Mouse (Mus musculus) cerebellum, adult 9-11 months (tissue): Measurements from ENCODE around the gene Mboat1.
A peak's percentile ranks its signal among the peaks of the same experiment; 100 is the strongest.

Experiments used
- DNase-seq: peaks from one replicate; pipeline ENCODE4 v3.0.0; 2022

Mboat1 gene

DNA sequence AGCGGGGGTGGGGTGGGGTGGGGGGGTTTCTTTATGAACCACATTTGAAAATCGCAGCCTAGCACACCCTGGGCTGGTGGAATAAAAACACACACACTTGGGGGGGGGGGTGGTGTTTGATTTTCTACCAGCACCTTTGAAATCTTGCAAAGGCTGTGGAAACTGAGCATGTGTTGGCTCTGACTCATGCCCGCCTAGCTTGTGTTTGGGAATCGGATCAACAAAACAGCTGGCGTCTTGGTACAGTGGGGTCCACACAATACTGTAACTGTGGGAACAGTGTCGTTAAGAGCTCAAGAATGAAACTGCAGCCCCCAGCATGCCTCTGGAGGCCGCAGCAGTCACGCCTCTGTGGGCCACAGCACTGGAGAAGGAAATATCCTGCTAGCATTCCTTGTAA, 50.2 kb downstream of the Mboat1 start:
- no peak for DNase-seq

DNA sequence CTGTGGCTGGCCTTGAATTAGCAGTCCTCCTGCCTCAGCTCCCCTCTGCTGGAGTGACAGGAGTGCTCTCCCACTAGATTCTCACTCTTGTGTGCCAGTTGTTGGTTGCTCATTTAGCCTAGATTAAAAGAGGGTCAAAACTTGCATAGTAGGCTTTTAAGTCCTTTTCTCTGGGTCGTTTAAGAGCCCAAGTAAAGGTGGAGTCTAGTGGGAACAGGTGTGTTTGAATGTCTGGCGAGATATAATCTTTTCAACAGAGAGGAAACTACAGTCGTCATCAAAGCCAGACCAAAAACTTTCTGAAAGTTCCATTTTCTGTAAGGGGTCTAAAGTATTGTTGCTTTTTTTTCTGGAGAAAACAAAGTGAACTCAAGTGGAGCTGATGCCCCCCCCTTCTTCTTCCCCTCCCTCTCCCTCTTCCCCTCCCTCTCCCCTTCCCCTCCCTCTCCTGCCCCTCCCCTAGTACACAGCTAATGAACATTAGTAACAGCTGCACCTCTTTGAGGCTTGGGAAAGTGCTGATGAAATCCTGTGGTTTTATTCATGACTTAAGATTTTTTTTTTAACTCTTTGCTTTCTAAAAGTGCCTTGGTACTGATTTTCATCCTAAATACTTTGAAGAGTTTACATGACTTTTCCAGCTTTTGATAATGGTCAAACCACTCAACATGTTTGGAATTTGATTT, 55.9 kb downstream of the Mboat1 start:
- DNase-seq, result no peak

DNA sequence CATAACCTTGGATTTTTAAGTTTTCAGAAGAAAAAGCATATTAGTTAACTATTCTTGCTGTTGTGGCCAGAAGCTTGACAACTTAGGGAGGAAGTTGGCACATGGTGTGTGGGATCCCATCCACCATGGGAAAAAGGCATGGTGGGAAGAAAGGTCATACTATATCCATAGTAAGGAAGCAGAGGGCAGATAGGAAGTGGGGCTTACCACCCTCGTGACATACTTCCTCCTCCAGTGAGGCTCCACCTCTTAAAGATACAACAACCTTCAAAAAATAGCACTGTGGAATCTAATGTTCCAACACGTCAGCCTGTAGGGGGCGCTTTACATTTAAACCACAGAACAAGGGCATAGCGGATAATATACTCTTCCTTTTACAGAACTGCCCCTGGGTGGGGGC, 57.1 kb downstream of the Mboat1 start:
- no peak for DNase-seq

DNA sequence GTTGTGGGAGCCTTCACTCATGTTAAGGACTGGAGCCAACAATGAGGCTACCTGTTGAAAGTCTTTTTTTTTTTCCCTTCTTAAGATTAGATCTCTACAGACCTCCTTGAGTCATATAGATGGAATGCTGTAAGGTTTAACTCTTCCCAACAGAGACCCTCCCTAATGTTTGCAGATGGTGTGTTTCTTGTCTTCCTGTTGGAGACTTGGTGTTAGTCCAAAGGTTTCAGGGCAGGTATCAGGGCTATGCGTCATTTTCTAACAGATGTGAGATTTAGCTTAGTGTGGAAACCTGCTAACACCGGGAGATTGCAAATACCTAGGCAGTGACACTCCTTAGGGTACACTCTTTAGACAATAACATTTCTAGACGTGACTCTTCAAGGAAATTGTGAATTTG, 58.5 kb downstream of the Mboat1 start:
- no peak for DNase-seq

DNA sequence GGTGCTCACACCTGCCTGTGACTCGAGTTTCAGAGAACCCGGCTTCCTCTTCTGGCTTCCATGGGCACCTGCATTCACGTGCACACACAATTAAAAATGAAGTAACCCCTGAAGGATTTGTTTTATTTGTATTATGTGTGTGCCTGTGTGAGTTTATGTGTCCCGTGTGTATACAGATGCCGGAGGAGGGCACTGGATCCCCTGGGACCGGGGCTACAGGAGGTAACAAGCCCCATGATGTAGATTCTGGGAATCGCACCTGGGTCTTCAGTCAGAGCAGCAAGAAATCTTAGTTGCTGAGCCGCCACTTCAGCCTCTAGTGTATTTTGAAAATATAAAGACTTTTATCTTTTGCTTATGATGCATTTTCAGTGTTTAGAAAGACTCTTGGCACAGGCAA, 60.4 kb downstream of the Mboat1 start:
- no peak for DNase-seq

DNA sequence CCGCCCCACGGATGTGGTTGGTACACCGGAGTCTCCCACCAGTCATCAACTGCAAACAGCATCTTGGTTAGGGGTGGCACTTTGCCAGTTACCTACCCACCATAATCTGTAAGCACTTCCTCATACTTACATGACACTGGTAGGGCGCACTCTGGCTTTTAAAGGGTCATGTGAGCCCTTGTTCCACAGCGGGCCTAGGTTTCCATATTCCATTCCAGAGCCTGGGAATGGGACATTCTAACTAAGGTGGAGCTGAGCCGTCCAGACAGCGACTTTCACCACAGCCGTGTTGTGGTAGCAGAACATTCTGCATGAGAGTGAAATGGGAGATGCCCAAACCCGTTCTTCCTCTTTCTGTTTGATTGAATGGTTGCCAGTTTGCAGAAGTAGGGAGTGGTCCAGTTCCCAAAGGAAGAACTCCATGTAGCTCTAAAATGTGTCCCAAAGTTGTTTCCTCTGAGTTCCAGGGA, 61.8 kb downstream of the Mboat1 start:
- DNase-seq, result no peak

DNA sequence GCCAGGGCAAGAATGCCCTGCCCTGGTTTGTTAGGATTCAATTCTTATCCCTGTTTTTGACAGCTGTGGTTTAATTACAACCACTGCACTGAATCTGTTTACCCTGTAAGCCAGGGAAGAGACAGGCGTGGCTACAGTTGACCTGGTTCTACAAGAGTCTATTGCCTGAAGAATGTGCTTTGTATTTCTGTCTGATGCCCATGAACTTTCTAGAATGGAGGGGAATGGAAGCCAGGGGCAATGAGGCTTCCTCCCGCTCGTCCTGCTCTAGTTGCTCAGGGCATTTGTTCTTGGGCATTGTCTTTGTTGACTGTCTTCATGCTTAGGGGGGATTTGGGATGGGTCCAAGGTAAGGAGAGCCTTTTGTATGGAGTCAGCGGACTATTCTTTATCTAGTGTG, 63.5 kb downstream of the Mboat1 start:
- no peak for DNase-seq

DNA sequence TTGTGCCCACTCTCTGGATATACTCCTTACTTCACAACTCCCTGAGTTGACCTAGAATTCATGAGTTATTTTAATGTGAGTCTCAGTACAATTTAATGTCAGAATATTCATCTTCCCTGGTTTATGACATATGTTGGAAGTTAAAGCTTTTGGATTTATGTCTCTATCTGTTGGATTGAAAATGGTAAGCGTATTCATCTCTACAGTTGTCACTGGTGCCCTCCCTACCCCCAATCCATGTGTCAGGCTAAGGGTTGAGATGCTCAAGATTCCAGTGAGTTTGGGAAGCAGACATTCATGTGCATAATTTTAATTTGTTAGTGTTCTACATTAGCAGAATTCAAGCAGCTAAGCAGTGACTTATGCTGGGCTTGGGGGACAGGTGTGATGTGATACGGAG, 64.4 kb downstream of the Mboat1 start:
- no peak for DNase-seq

DNA sequence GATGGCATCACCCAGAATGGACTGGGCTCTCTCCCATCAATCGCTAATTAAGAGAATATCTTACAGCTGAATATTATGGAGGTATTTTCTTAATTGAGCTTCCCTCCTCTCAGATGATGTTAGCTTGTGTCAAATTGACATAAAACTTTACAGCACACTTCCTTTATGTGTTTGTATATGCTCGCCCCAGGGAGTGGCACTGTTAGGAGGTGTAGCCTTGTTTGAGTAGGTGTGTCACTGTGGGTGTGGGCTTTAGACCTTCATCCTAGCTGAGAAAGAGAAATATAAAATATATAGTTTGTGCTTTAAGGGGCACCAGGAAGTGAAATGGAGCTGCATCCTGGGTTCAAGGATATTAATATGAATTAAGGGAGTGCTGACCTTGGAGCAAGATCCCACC, 66.7 kb downstream of the Mboat1 start:
- no peak for DNase-seq

DNA sequence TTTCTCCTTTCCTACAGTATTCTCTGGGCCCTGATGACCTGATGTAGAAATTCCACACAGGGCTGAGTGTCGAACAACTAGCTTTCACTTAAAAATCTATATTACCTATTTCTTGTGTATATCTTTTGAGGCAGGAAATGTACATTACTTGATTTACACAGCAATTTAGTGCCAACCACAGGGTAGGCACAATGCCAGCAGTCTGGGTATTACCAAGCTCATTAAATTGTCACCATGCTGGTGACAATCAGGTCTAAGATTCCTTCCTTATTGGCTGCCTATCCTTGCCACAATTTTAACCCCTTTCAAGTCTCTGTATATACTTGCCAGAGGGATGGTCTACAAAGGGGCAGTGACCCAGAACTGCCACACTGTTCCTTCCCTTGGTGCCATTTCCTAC, 71.9 kb downstream of the Mboat1 start:
- DNase-seq, result no peak

DNA sequence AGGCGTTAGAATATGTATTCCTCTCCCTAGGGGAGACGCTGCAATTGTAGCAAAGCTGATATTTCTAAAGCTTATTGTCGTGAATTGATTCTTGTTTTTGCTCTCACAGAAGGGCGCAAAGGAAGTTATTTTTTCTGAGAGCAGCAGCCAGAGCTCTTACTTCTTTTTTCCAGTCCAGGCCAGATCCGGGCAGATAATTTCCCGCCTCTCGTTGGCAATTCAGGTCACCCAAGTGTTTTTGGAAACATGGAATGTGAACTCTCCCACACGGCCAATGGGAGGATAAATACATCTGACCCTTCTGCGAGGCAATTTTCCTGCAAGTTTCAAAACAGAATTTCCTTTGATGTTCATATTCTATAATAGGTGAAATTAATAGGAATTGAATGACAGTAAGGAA, 77.0 kb downstream of the Mboat1 start:
- no peak for DNase-seq

DNA sequence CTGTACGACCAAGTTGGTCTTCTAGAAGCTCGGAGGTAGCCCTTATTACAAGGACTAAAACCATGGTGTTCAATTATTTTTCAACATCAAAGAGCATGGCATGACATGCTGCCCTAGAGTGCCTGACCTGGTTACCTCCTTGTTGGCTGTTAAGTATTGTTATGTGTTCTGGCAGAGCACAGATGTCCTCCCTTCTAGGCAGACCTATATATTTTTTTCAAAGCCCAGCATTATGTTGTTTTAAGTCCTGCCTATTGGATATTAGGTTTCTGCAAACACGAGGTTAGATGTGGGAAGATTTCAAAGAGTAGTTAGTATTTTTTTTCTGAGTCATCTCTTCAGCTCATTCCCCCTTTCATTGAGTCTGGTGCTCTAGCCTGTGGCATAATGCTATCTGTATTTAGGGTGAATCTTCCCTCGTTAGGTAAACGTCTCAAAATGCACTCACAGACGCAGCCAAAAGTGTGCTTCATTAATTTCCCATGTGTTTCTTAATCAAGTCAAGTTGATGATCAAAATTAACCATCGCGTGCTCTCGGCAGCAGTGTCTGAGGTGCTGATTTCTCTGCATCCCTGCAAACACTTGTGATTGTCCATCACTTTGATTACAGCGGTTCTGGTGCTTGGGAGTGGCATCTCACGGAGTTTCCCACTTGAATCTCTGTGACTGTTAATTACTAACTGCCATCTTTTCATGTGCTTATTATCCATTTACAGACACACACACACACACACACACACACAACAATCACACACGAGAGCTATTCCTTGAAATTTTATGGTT, 81.5 kb downstream of the Mboat1 start:
- no peak for DNase-seq

DNA sequence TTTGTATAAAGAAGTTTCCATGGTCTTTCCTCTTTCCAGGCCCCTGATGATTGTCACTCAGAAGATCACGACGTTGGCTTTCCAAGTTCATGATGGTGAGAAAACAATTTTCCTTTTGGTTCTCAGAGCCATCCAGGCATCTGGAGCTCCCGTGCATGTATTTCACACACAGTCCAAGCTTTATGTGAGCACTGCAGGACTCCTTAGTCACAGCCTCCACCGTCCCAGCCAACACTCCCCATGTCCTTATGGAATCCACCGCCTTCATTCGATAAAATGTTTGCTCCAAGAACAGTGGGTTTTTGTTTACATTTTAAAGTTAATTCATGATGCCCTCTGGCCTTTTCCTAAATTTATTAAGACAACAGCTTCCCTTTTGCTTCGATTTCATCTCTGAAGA, 83.3 kb downstream of the Mboat1 start:
- DNase-seq, result no peak

DNA sequence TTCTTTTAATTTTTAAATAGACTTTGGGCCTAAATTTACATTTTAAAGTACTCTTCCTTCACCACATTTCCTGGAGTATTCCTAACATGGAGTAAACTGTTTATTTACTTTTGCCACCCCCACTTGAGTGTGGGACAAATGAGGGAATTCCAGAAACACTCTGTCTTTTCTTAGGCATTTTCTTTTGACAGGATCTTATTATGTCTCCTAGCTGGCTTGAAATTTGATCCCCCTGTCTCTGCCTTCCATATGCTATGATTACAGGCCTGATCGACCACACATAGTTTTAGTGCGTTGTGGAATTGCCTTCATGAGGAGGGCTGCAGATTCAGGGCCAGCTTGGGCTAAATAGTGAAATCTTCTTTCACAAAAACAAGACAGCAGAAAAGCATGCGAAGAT, 85.0 kb downstream of the Mboat1 start:
- DNase-seq, result no peak

DNA sequence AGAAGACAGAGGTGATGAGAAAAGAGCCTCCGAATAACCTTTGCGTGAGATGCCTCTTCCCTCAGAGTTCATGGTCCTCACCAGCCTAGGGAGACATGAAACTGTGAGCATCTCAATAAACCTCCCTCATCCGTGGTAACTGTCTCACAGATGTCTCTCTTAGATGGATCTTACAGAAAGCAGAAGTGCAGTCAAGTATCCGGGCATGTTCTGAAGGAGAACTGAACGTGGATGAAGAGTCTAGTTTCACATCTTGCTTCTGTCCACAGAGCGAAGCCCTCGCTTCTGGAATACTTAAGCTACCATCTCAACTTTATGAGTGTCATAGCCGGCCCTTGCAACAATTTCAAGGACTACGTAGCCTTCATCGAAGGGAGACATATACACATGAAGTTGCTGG, 87.8 kb downstream of the Mboat1 start:
- no peak for DNase-seq

DNA sequence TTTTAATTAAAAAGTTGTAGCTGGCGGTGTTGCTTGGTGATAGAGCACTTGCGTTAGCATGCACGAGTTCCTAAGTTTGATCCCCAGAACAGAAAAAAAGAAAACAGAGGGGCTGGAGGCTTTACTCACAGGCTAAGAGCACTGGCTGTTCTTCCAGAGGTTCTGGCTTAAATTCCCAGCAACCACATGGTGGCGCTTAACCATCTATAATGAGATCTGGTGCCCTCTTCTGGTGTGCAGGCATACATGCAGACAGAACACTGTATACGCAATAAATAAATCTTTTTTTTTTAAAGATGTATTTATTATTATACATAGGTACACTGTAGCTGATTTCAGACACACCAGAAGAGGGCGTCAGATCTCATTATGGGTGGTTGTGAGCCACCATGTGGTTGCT, 88.4 kb downstream of the Mboat1 start:
- no peak for DNase-seq

DNA sequence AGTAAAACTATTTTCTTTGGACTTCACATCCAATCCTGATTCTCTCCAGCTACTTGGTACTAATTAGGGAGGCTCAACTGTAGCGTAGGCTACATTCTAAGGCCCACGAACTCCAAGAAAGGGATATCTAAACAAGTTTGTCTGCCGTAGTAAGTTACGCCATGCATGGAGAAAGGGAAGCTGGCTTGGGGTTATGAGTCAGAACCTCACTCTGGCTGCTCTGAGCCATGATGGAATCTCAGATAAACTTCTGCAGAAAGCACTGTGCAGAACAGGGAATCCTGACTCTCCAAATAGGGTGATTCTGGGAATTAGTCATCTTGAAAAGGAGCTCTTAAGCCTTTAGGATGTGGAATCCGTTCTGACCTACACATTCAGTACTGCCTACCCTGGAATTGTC, 92.5 kb downstream of the Mboat1 start:
- no peak for DNase-seq

DNA sequence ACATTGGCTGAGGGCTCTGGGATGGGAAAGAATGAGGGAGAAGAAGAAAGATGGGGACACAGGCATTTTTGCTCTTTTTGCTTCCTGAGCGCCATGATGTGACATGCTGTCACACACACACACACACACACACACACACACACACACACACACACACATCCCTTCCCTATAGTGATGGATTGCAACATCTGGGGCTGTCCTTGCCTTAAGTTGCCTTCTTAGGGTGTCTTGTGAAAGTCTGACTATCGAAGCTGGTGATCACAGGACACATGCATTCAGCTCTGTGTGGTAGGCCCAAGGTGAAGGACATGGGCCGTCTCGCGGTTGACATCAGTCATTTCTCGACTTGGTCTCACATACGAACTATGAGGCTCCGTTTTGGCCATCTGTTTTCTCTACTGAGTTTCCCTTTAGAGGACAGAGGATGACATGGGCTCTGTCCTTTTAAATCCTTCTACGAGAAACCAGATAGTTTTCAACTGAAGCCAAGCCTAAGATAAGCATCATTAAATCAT, 93.4 kb downstream of the Mboat1 start:
- no peak for DNase-seq

DNA sequence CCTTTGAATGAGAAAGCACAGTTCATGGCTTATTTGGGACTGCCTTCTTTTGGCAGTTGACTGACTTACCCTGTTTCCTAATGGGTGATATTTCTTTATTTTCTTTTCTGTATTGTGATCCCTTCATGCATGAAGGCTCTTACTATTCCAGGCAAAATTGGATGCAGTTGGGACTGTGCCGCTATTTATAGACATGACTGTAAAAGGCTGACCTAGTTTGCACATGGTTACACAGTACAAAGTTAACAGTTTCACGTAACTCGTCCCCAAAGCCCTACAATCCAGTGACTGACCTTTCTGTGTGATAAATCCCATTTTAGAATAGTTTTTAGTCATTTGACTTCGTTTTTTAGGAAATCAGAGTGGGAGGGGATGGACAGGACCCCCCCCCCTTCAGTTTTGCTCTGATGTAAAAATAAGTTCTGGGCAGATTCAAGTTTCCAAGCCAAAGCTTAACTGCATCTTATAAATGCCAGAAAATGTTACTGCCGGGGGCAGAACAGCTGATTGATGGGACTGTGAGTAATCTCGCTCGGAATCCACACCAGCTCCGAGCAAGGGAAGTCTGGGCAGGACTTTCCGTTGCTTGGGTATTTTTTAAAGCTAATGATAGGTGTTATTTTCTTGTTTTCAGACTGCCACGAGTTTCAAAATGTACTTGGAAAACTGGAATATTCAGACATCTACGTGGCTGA, 98.9 kb downstream of the Mboat1 start:
- peak; percentile 10 for DNase-seq

DNA sequence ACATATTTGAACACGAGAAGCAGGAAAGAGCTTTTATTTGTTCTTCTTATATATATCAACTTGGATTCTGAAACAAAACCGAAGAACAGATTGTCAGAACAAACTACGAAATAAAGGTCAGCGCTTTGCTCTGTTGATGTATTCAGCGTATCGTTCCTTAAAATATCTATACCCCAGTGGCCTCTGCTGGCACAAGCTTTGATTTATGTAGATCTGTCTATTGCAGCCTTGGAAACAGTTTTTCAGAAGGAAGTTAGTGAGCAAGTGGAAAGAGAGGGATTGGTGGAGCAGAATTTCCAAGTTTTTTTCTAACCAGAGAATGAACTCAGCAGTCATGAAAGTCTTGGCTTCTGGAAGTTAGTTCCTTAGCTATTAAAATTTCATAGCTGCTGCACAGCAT, 103.1 kb downstream of the Mboat1 start:
- DNase-seq, result no peak

DNA sequence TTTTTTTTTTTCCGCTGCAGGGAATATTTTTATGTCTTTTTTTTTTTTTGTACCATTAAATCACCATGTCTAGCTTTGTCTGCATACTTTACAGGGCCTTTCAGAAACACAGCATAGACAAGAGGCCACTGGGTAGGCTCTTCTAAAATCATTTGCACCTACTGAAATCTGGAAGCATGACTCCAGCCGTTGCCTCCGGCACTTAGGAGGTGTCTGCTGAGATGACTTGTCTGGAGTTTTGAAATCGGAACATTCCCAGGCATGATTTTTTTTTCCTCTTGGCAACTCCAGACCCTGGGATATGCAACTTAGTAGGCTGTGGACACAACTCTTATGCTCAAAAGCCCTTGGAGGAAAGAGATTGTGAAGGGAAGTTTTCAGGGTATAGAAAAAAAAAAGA, 109.3 kb downstream of the Mboat1 start:
- no peak for DNase-seq

DNA sequence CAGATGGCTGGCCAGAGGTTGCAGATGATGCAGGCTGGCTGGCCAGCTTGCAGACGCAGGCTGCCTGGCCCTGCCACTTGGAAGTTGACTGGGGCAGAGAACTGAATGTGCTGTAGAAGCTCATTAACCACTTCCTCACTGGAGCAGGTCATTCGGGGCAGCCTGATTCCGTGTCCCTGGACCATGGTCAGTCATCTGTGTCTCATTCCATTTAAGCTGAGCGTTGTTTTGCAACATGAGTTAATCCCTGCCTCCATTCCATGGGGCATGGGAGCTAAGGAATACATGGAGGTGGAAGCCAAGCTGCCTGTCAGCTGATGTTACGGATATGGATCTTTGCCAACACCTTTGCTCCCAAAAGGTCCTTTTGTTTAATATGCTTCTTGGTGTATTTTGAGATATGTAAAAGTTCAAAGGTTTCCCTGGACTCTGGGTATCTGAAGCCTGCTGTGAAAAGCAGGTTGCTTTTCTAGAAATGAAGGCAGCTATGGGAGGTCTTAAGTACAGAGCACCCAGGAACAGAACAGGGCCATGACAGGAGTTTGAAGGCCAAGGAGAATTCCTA, 114.1 kb downstream of the Mboat1 start:
- DNase-seq, result no peak

DNA sequence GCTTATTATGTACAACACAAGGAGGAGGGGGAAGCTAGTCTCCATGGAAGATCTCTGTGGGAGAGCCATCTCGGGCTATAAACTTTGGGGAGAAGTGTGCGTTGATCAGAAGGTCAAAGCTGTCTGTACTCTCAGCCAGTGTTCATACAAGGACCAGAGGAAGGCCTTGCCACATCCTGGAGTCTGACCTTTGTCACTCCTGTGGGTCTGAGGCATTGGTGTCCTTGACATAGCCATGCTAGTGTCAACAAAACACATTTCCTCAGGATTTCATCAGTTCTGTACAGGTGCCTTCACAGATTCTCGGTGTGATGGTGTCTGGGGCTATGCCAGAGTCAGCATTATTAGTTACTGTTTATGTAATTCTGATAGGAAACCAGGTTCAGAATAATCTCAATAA, 115.1 kb downstream of the Mboat1 start:
- DNase-seq, result no peak

DNA sequence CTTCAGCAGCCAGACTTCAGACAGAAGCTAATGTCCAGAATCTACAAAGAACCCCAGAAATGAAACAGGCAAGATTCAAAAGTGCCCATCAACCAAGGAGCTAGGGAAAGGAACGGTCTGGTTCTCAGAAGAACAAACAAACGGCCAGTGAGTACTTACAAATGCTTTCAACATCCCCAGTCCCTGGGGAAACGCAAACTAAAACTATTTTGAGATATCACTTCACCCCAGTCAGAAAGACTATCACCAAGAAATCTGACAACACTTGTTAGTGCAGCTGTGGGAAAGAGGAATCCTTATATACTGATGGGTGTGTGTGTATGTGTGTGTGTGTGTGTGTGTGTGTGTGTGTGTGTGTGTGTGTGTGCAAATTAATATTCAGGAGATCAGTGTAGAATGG, 116.4 kb downstream of the Mboat1 start:
- DNase-seq, result no peak
